In the genomic region with DNA sequence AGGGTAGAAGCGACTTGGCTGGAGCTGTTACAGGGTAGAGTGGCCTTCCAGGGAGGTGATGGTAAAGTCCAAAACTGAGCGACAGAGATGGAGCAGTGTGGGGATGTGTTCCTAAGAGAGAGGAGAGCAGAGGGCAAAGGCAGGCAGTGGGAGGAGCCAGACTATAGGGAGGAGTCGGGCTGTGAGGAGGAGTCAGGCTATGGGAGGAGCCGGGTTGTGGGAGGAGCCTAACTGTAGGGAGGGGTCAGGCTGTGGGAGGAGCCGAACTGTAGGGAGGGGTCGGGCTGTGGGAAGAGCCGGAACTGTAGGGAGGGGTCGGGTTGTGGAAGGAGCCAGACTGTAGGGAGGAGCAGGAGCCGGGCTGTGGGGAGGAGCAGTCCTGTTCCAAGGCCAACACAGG, we compare ENCODE assay signal across 10 mouse cellular contexts.
A peak's percentile ranks its signal among the peaks of the same experiment; 100 is the strongest.
DNase-seq lines count a peak whose midpoint lies in the region; ATAC-seq and TF ChIP-seq lines count a peak whose summit lies in the region.
"Had no signal": no experiment of that assay in that cellular context is flagged by ENCODE, and none has a peak within 500 bp of the region (broad histone marks: within the 10 kb centered on the region; RNA-seq: fewer than 3 reads in every experiment).

No protein-coding gene starts in this region.

- no peaks in the 10 kb centered on the region for H3K79me2 ChIP-seq in heart, adult 2 months (replicated peaks; ENCODE audit: control insufficient read depth, insufficient read depth, low read length)

- H3K27me3 ChIP-seq in heart, embryonic 12.5 days (replicated peaks) = 0 out of 2 replicates have a peak, but pooled peaks cover 3% of the 10 kb centered on the region
- H3K27me3 ChIP-seq in heart, adult 2 months (ENCODE audit: control insufficient read depth, insufficient read depth, low read length) = no peaks in the 10 kb centered on the region
- H3K27me3 ChIP-seq in E14TG2a.4 (ENCODE audit: insufficient read depth, low read length) = no peaks in the 10 kb centered on the region
- H3K27me3 ChIP-seq in intestine, embryonic 15.5 days (replicated peaks) = no peaks in the 10 kb centered on the region
- no peaks in the 10 kb centered on the region for H3K27me3 ChIP-seq in liver, embryonic 15.5 days
- H3K27me3 ChIP-seq: limb, embryonic 12.5 days; Patski had no signal

- no peak overlapping the region for H3K4me3 ChIP-seq in heart, embryonic 12.5 days
- no peak overlapping the region for H3K4me3 ChIP-seq in heart, adult 2 months
- H3K4me3 ChIP-seq in E14TG2a.4 (replicated peaks; ENCODE audit: low read length) = 0 out of 2 replicates have a peak overlapping the region, but pooled peaks have one; percentile 0
- no peak overlapping the region for H3K4me3 ChIP-seq in intestine, embryonic 15.5 days (replicated peaks)
- no peak overlapping the region for H3K4me3 ChIP-seq in liver, embryonic 15.5 days (replicated peaks)
- H3K4me3 ChIP-seq: limb, embryonic 12.5 days had no signal

- TF ChIP-seq EP300 in heart, adult 2 months (IDR thresholded peaks at IDR 0.05; ENCODE audit: insufficient read depth, low read depth, low read length) = no peak

- intact Hi-C loops in heart, adult 2 months (cut with DNase I) = no loop called here

- no peaks in the 10 kb centered on the region for H3K9me3 ChIP-seq in heart, embryonic 12.5 days (replicated peaks)
- H3K9me3 ChIP-seq in E14TG2a.4 (ENCODE audit: low read length) = no peaks in the 10 kb centered on the region
- no peaks in the 10 kb centered on the region for H3K9me3 ChIP-seq in intestine, embryonic 15.5 days
- no peaks in the 10 kb centered on the region for H3K9me3 ChIP-seq in liver, embryonic 15.5 days (replicated peaks)
- H3K9me3 ChIP-seq: limb, embryonic 12.5 days had no signal

- no peak for DNase-seq in heart, adult 2 months
- no peak for DNase-seq in cerebellum, postnatal 25 days
- no peak for DNase-seq in testis, postnatal 10 days (ENCODE audit: low spot score)
- no peak for DNase-seq in layer of hippocampus, postnatal 36 days

- no peak overlapping the region for H3K9ac ChIP-seq in heart, embryonic 12.5 days
- no peak overlapping the region for H3K9ac ChIP-seq in heart, adult 2 months (ENCODE audit: low read depth, low read length)
- no peak overlapping the region for H3K9ac ChIP-seq in intestine, embryonic 15.5 days
- H3K9ac ChIP-seq in liver, embryonic 15.5 days = no peak overlapping the region
- H3K9ac ChIP-seq: limb, embryonic 12.5 days had no signal

- no peak overlapping the region for H3K4me2 ChIP-seq in heart, embryonic 12.5 days
- H3K4me2 ChIP-seq in intestine, embryonic 15.5 days (replicated peaks) = no peak overlapping the region
- no peak overlapping the region for H3K4me2 ChIP-seq in liver, embryonic 15.5 days
- H3K4me2 ChIP-seq: limb, embryonic 12.5 days had no signal

- no peak for TF ChIP-seq CTCF in heart, adult 2 months (IDR thresholded peaks at IDR 0.05)
- no peak for TF ChIP-seq CTCF in E14TG2a.4 (conservative IDR thresholded peaks at IDR 0.05; ENCODE audit: low read length)

- no peak for TF ChIP-seq POLR2A in heart, adult 2 months (IDR thresholded peaks at IDR 0.05; ENCODE audit: insufficient read depth, low read depth, low read length)

- H3K36me3 ChIP-seq in heart, embryonic 12.5 days = peaks cover 46% of the 10 kb centered on the region
- no peaks in the 10 kb centered on the region for H3K36me3 ChIP-seq in heart, adult 2 months (ENCODE audit: control insufficient read depth, insufficient read depth, low read length)
- H3K36me3 ChIP-seq in E14TG2a.4 (ENCODE audit: insufficient read depth, low read length) = peaks cover 18% of the 10 kb centered on the region
- H3K36me3 ChIP-seq in intestine, embryonic 15.5 days = peaks cover under 1% of the 10 kb centered on the region; the same call in 1 of the 2 replicates
- H3K36me3 ChIP-seq in liver, embryonic 15.5 days (replicated peaks) = peaks cover 7% of the 10 kb centered on the region; the same call in 1 of the 2 replicates

- peak; percentile 36 for ATAC-seq in heart, embryonic 12.5 days (ENCODE audit: insufficient number of reproducible peaks, low FRiP score)
- ATAC-seq in intestine, embryonic 15.5 days = peak; percentile 82
- peak; percentile 41; the same call in 1 of the 2 replicates for ATAC-seq in liver, embryonic 15.5 days (ENCODE audit: insufficient read depth)
- ATAC-seq: Patski had no signal

- 40% methylated on average over 9 of the region's 9 CpGs for whole genome bisulfite sequencing in heart, embryonic 12.5 days
- WGBS in heart, adult 2 months = 49% methylated on average over 9 of the region's 9 CpGs
- WGBS in intestine, embryonic 15.5 days = 39% methylated on average over 9 of the region's 9 CpGs
- 25% methylated on average over 9 of the region's 9 CpGs for WGBS in liver, embryonic 15.5 days (ENCODE audit: insufficient replicate concordance)

- no peak overlapping the region for H3K27ac ChIP-seq in heart, embryonic 12.5 days (ENCODE audit: poor library complexity, severe bottlenecking)
- no peak overlapping the region for H3K27ac ChIP-seq in heart, adult 2 months
- H3K27ac ChIP-seq in intestine, embryonic 15.5 days = no peak overlapping the region
- H3K27ac ChIP-seq in liver, embryonic 15.5 days (replicated peaks) = no peak overlapping the region
- H3K27ac ChIP-seq: limb, embryonic 12.5 days had no signal

- peaks cover 19% of the 10 kb centered on the region for H3K4me1 ChIP-seq in heart, embryonic 12.5 days (replicated peaks)
- no peaks in the 10 kb centered on the region; the same call in 1 of the 2 replicates for H3K4me1 ChIP-seq in heart, adult 2 months (ENCODE audit: control insufficient read depth, insufficient read depth, low read length)
- H3K4me1 ChIP-seq in E14TG2a.4 (replicated peaks; ENCODE audit: low read depth, low read length) = peaks cover 55% of the 10 kb centered on the region
- peaks cover 3% of the 10 kb centered on the region; the same call in 1 of the 2 replicates for H3K4me1 ChIP-seq in intestine, embryonic 15.5 days (replicated peaks)
- H3K4me1 ChIP-seq in liver, embryonic 15.5 days (replicated peaks) = peaks cover 6% of the 10 kb centered on the region; the same call in 1 of the 2 replicates
